Mouse (Mus musculus) hindbrain, embryonic 16.5 days (tissue): Measurements from ENCODE around the gene Gm3618. TPM values are rescaled to one million over a fixed set of nuclear protein-coding genes. Genes with fewer than 3 reads are reported as not detected.
"Not testable (repeated sequence)": the region's sequence is repeated elsewhere in the genome, so short reads cannot be mapped to it uniquely, and the experiment has no call there.

Experiments used
- ATAC-seq: fragments of 200-750 bp; cut with Nextera tagmentation; 2 replicates; pipeline ENCODE4 v1.8.0; 2017; ENCODE audit warnings: moderate TSS enrichment, moderate library complexity
- H3K27ac ChIP-seq: fragments of 300-500 bp; sonication (generic); 2 replicates; pipeline ENCODE4 v1.5.1; 2014; ENCODE audit warnings: low read depth, mild to moderate bottlenecking, control low read depth, low read length, moderate library complexity
- H3K27me3 ChIP-seq: fragments of 300-500 bp; sonication (generic); replicated peaks from 2 replicates; pipeline ENCODE4 v1.6.1; 2014; ENCODE audit warnings: low read length; ENCODE audit not compliant: control insufficient read depth, insufficient read depth
- H3K36me3 ChIP-seq: fragments of 300-500 bp; sonication (generic); 2 replicates; pipeline ENCODE4 v1.6.1; 2014; ENCODE audit warnings: mild to moderate bottlenecking, low read length, moderate library complexity, mixed read lengths; ENCODE audit not compliant: control insufficient read depth, insufficient read depth
- H3K4me1 ChIP-seq: fragments of 300-500 bp; sonication (generic); 2 replicates; pipeline ENCODE4 v1.6.1; 2014; ENCODE audit warnings: low read depth, low read length; ENCODE audit not compliant: control insufficient read depth, insufficient read depth
- H3K4me2 ChIP-seq: fragments of 300-500 bp; sonication (generic); 2 replicates; pipeline ENCODE4 v1.6.1; 2014; ENCODE audit warnings: mild to moderate bottlenecking, low read length, control low read depth, moderate library complexity
- H3K4me3 ChIP-seq: fragments of 300-500 bp; sonication (generic); 2 replicates; pipeline ENCODE4 v1.5.1; 2014; ENCODE audit warnings: mild to moderate bottlenecking, low read length, control low read depth, moderate library complexity
- H3K9ac ChIP-seq: fragments of 300-500 bp; sonication (generic); 2 replicates; pipeline ENCODE4 v1.6.1; 2014; ENCODE audit warnings: low read depth, mild to moderate bottlenecking, control low read depth, low read length, moderate library complexity
- H3K9me3 ChIP-seq: fragments of 300-500 bp; sonication (generic); 2 replicates; pipeline ENCODE4 v1.6.1; 2014; ENCODE audit warnings: mild to moderate bottlenecking, low read length, moderate library complexity; ENCODE audit not compliant: control insufficient read depth
- WGBS: fragments of 180-500 bp; shearing (Covaris S2); extraction: QIAGEN DNeasy Blood & Tissue Kit; methylation state at CpG from one replicate; pipeline ENCODE4 v1.1.7; 2014; 5-methylcytosine and 5-hydroxymethylcytosine counted together
- polyA plus RNA-seq: library from polyadenylated mRNA; unstranded; fragments of >200 nt; fragmentation: Nextera tagmentation; extraction: Ambion mirVana; gene quantifications from 2 replicates; pipeline ENCODE4 v1.2.1, GENCODE M21; 2015

The Gm3618 gene
- polyA plus RNA-seq = not detected in 2 replicates

GRCm38 (mm10) chr14:6343578-6343977 lies at the start of gene Gm3618:
Gene Gm3618 (minus strand): TSS chr14:6343678.
- not testable (repeated sequence) for H3K27me3 ChIP-seq, H3K4me1 ChIP-seq, H3K27ac ChIP-seq, H3K9me3 ChIP-seq, H3K4me2 ChIP-seq, ATAC-seq, H3K9ac ChIP-seq, H3K36me3 ChIP-seq, H3K4me3 ChIP-seq
- WGBS = no CpG with 5 or more reads among the region's 10 CpGs

DNA sequence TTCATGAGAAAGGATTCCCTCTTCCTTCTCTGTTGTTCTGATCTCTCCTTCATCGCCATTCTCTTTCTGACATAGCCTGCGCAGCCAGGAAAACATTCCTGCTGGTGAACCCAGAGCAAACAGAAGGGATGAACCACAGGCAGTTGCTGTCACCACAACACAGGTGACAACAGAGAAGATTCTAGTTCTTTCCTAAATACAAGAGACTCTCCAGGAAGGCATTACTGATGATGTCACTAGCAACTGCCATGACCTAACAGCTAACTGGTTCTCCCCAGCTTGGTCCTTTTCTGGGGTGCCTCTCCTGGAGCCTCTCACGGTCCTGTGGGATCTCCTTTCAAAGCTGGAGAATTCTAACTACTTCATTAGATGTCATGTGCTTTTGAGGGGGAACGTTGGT lies 46.7 kb upstream of the Gm3618 start, which contains the start of gene Gm16440:
Gene Gm16440, minus strand, starts transcription at position 101 of the 400 bp plus-strand sequence.
- not testable (repeated sequence) for H3K4me2 ChIP-seq, H3K36me3 ChIP-seq, H3K4me3 ChIP-seq, H3K27ac ChIP-seq, H3K9ac ChIP-seq, H3K27me3 ChIP-seq, ATAC-seq, H3K9me3 ChIP-seq, H3K4me1 ChIP-seq
- 85% methylated on average over 2 of the region's 4 CpGs for WGBS

DNA sequence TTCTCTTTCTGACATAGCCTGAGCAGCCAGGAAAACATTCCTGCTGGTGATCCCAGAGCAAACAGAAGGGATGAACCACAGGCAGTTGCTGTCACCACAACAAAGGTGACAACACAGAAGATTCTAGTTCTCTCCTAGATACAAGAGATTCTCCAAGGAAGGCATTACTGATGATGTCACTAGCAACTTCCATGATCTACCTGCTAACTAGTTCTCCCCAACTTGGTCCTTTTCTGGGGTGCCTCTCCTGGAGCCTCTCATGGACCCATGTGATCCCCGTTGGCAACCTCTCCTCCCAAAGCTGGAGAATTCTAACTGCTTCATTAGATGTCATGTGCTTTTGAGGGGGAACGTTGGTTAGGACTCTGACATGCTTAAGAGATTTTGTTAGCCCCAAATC lies 38.7 kb downstream of the Gm3618 start, which contains the start of gene Gm21103:
Gene Gm21103, minus strand, starts transcription at position 101 of the 400 bp plus-strand sequence.
- H3K4me1 ChIP-seq, H3K4me3 ChIP-seq, H3K36me3 ChIP-seq, H3K9ac ChIP-seq, H3K27ac ChIP-seq, H3K9me3 ChIP-seq, H3K4me2 ChIP-seq, ATAC-seq, H3K27me3 ChIP-seq: not testable (repeated sequence)
- WGBS = 78% methylated on average over 2 of the region's 2 CpGs

- Histone ChIP-seq H3K27ac (0 out of 2 replicates have a peak within 1 kb of the TSS, but pooled peaks have one; percentile 17), H3K4me3 (peak within 1 kb of the TSS; percentile 53), H3K9ac (peak within 1 kb of the TSS; percentile 70), H3K4me2 (peak within 1 kb of the TSS; percentile 60)
- H3K27me3 ChIP-seq, H3K36me3 ChIP-seq, H3K4me1 ChIP-seq, H3K9me3 ChIP-seq, ATAC-seq: not testable (repeated sequence)
- under 1% methylated on average over 40 of the region's 57 CpGs for WGBS
Measured at GRCm38 (mm10) chr14:6286931-6287715, 56.4 kb downstream of the Gm3618 start, which contains the start of gene Gm3411. Gene Gm3411 (minus strand): TSS chr14:6287250.

Other genes starting within 250 kb of the Gm3618 start
- gene Gm8206, start 249.7 kb downstream of the Gm3618 start, polyA plus RNA-seq = 6.1 and 9.0 TPM in 2 replicates
- gene Gm3468, start 235.0 kb downstream of the Gm3618 start, polyA plus RNA-seq = 4.9 and 5.1 TPM in 2 replicates
- gene Gm3476, start 217.9 kb downstream of the Gm3618 start, polyA plus RNA-seq = not detected in 2 replicates
- not detected in 2 replicates for gene Gm21560, start 124.4 kb downstream of the Gm3618 start, polyA plus RNA-seq
- 10.7 and 10.8 TPM in 2 replicates for gene Gm3411, start 56.4 kb downstream of the Gm3618 start, polyA plus RNA-seq
- not detected in 2 replicates for gene Gm21103, start 38.8 kb downstream of the Gm3618 start, polyA plus RNA-seq
- gene Gm16440, start 46.6 kb upstream of the Gm3618 start, polyA plus RNA-seq = not detected in 2 replicates
- 7.0 and 9.2 TPM in 2 replicates for gene Gm3591, start 68.8 kb upstream of the Gm3618 start, polyA plus RNA-seq
- not detected in 2 replicates for gene Gm3594, start 100.9 kb upstream of the Gm3618 start, polyA plus RNA-seq
- not detected in 2 replicates for gene Gm8356, start 193.6 kb upstream of the Gm3618 start, polyA plus RNA-seq
- gene Gm3629, start 246.9 kb upstream of the Gm3618 start, polyA plus RNA-seq = 1.3 and 1.5 TPM in 2 replicates